Mouse (Mus musculus): ENCODE results near the gene Gm15517. TPM values are rescaled to one million over a fixed set of nuclear protein-coding genes. Genes with fewer than 3 reads are reported as not detected.
"Not testable (repeated sequence)": the region's sequence is repeated elsewhere in the genome, so short reads cannot be mapped to it uniquely, and the experiment has no call there.

The Gm15517 gene
- polyA plus RNA-seq (2012; rRNA removed) = not detected in 2 replicates

DNA sequence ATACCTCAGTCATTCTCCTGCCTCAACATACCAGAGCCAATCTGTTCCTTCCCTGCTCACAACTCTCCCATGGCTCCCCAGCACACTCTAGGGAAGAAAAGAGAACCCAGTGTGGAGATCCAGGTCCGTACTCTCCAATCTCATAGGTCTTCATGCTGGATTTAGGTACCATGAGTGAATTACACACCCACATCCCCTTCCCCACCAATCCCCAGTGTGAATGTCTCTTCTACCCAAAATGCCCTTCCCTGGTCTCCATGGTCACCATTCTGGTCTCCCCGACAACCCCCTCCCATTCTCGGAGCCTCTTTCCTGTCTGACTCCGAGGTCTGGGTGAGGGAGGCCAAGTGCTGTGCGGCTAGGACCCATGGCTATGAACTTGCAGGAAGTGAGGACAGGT, at the start of gene Gm15517:
TSS of gene Gm15517 (plus strand) at position 301 of the 400 bp plus-strand sequence.
- Histone ChIP-seq H3K27ac (ENCODE audit: insufficient read depth, low read depth, low read length) (no peak within 1 kb of the TSS), H3K4me1 (ENCODE audit: control insufficient read depth, insufficient read depth, insufficient read length, low read length) (no peaks in the 10 kb centered on the region), H3K27me3 (ENCODE audit: control insufficient read depth, insufficient read depth, low read length) (no peaks in the 10 kb centered on the region; the same call in 1 of the 2 replicates), H3K36me3 (ENCODE audit: control insufficient read depth, insufficient read depth, low read length) (no peaks in the 10 kb centered on the region), H3K4me3 (ENCODE audit: low read depth, low read length) (no peak within 1 kb of the TSS)
- TF ChIP-seq CTCF (IDR thresholded peaks at IDR 0.05; ENCODE audit: extremely low read depth, insufficient read length, insufficient replicate concordance, low read depth, low read length) = no peak
- TF ChIP-seq POLR2A (IDR thresholded peaks at IDR 0.05; ENCODE audit: low read depth, low read length) = no peak
- WGBS = 65% methylated on average over 5 of the region's 5 CpGs

DNA sequence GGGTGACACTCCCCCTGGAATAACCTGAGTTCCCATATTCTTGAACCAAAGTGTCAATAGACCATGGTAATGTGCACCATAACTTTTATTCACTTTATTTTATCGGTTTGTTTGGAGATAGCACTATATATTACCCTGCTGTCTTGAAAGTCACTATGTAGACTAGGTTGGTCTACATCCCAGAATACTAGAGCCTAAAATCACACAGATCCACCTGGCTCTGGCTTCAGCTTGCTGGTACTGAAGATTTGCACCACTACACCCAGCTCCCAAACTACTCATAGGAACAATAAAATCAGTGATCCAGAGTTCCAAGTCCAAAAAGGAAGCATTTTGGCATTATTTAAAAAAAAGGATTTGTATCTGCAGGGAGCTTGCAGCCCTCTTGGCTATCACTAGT, 45.6 kb upstream of the Gm15517 start, which contains the start of gene Klk1b5:
TSS of gene Klk1b5 (plus strand) at position 301 of the 400 bp plus-strand sequence.
- Histone ChIP-seq H3K4me1 (ENCODE audit: control insufficient read depth, insufficient read depth, insufficient read length, low read length) (peaks cover 11% of the 10 kb centered on the region; the same call in 1 of the 2 replicates), H3K4me3 (ENCODE audit: low read depth, low read length) (no peak within 1 kb of the TSS), H3K27ac (ENCODE audit: insufficient read depth, low read depth, low read length) (no peak within 1 kb of the TSS), H3K36me3 (ENCODE audit: control insufficient read depth, insufficient read depth, low read length) (no peaks in the 10 kb centered on the region), H3K27me3 (ENCODE audit: control insufficient read depth, insufficient read depth, low read length) (no peaks in the 10 kb centered on the region)
- no peak for TF ChIP-seq CTCF (IDR thresholded peaks at IDR 0.05; ENCODE audit: extremely low read depth, insufficient read length, insufficient replicate concordance, low read depth, low read length)
- TF ChIP-seq POLR2A (IDR thresholded peaks at IDR 0.05; ENCODE audit: low read depth, low read length) = no peak
- WGBS = 84% methylated on average over 1 of the region's 1 CpGs

DNA sequence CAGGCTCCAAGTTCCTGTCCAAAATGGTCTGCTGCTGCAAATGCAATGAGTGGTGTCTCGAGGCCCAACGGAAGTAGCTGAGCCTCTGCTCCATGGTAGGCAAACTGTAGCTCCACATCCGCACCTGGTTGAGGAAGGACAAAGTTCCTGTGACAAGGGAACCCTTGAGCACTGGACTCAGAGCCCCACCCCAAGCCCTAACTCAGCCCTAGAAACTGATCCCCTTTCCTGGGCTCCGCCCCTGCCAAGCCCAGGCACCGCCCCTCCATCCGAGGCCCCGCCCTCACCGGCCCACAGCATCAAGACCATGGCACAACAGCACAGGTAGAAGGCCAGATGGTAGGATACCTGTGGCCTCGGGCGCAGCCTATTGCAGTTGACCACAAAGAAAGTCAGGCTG, 39.6 kb upstream of the Gm15517 start:
- Histone ChIP-seq H3K4me1 (ENCODE audit: control insufficient read depth, insufficient read depth, insufficient read length, low read length) (peaks cover 15% of the 10 kb centered on the region; the same call in 1 of the 2 replicates), H3K27ac (ENCODE audit: insufficient read depth, low read depth, low read length) (peak overlapping the region; percentile 6; the same call in 1 of the 2 replicates)
- H3K27me3 ChIP-seq (ENCODE audit: control insufficient read depth, insufficient read depth, low read length); H3K4me3 ChIP-seq (ENCODE audit: low read depth, low read length); H3K36me3 ChIP-seq (ENCODE audit: control insufficient read depth, insufficient read depth, low read length): not testable (repeated sequence)
- 28% methylated on average over 9 of the region's 10 CpGs for WGBS

DNA sequence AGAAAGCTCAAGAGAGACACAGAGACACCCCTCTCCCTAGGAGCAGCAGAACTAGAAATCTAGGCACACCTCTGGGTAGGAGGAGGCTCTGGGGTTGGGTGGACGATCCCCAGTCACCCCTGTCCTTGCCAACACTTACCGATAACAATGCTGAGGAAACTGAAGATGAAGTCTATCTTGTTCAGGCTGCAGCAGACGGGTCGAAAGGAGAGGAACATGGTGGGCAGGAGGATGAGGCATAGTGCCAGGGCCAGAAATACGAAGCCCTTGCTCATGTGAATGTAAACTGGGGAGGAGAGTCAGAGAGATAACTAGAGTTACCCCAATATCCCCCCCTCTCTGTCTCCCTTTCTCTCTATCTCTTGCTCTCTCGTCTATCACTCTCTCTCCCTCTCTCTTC, 38.9 kb upstream of the Gm15517 start:
- H3K4me3 ChIP-seq (ENCODE audit: low read depth, low read length); H3K27ac ChIP-seq (ENCODE audit: insufficient read depth, low read depth, low read length); H3K27me3 ChIP-seq (ENCODE audit: control insufficient read depth, insufficient read depth, low read length); H3K36me3 ChIP-seq (ENCODE audit: control insufficient read depth, insufficient read depth, low read length): not testable (repeated sequence)
- H3K4me1 ChIP-seq (ENCODE audit: control insufficient read depth, insufficient read depth, insufficient read length, low read length) = peaks cover 13% of the 10 kb centered on the region; the same call in 1 of the 2 replicates
- 76% methylated on average over 6 of the region's 6 CpGs for WGBS

DNA sequence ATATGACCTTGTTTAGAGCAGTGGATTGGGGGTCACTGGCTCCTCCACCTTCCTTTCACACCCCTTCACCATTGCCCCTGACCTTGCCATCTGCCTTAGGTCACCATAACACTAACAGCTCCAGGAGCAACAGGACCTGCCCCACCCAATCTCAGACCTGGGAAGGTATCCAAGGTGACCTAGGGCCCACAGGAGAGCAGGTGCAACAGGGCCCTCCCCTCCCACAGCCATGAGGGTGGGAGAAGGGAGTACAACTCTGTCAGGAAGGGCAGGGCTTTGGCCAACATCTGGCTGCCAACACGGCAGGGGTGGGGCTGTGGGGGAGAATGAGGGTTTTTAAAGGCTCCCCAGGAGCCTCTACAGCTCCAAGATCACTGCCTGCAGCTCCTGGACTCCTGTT, 36.2 kb upstream of the Gm15517 start, which contains the start of gene Klk1:
TSS of gene Klk1 (plus strand) at position 285 of the 400 bp plus-strand sequence.
- Histone ChIP-seq H3K27me3 (ENCODE audit: control insufficient read depth, insufficient read depth, low read length) (no peaks in the 10 kb centered on the region), H3K4me3 (ENCODE audit: low read depth, low read length) (no peak within 1 kb of the TSS), H3K27ac (ENCODE audit: insufficient read depth, low read depth, low read length) (peak within 1 kb of the TSS; percentile 2; the same call in 1 of the 2 replicates), H3K4me1 (ENCODE audit: control insufficient read depth, insufficient read depth, insufficient read length, low read length) (peaks cover 13% of the 10 kb centered on the region; the same call in 1 of the 2 replicates), H3K36me3 (ENCODE audit: control insufficient read depth, insufficient read depth, low read length) (no peaks in the 10 kb centered on the region)
- 7% methylated on average over 1 of the region's 1 CpGs for WGBS
- TF ChIP-seq POLR2A (IDR thresholded peaks at IDR 0.05; ENCODE audit: low read depth, low read length) = no peak
- no peak for TF ChIP-seq CTCF (IDR thresholded peaks at IDR 0.05; ENCODE audit: extremely low read depth, insufficient read length, insufficient replicate concordance, low read depth, low read length)

DNA sequence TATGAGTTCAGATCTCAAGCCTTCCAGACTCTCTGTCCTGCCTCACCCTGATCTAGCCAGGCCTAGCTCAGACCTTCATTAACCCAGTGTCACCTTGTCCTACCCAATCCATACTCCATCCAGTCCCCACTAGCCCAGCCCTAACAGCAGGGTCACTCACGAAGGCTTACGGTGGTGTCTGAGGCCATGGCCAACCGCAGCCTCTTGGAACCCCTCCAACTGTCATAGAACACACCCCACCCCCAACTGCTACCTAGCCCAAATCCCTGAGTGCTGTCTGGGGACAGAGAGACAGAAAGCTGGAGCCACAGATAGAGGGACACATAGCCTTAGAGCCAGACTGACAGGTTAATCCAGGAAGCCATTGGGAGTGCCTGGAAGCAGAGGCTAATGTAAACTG, 25.3 kb upstream of the Gm15517 start, which contains the start of gene Gm36864:
TSS of gene Gm36864 (plus strand) at position 269 of the 400 bp plus-strand sequence.
- Histone ChIP-seq H3K27me3 (ENCODE audit: control insufficient read depth, insufficient read depth, low read length) (no peaks in the 10 kb centered on the region), H3K4me1 (ENCODE audit: control insufficient read depth, insufficient read depth, insufficient read length, low read length) (peaks cover 3% of the 10 kb centered on the region; the same call in 1 of the 2 replicates), H3K4me3 (ENCODE audit: low read depth, low read length) (no peak within 1 kb of the TSS), H3K36me3 (ENCODE audit: control insufficient read depth, insufficient read depth, low read length) (no peaks in the 10 kb centered on the region), H3K27ac (ENCODE audit: insufficient read depth, low read depth, low read length) (no peak within 1 kb of the TSS)
- 62% methylated on average over 3 of the region's 3 CpGs for WGBS
- no peak for TF ChIP-seq POLR2A (IDR thresholded peaks at IDR 0.05; ENCODE audit: low read depth, low read length)
- TF ChIP-seq CTCF (IDR thresholded peaks at IDR 0.05; ENCODE audit: extremely low read depth, insufficient read length, insufficient replicate concordance, low read depth, low read length) = no peak

DNA sequence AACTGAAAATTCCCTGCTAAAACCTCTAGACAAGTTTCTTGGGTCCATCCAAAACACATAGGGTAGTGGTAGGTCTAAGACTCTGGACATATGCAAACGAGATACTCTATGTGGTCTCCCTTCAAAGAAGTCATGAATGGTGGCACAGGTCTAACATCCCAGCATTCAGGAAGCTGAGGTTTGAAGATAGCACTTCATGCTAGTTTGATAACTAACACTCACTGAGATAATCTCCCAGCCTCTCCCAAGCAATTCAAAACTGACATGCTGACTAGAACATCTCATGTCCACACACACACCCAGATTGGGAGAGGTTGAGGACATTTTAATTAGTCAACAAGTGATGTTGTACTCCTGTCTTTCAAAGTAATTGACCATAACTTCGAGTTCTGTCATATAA, 21.3 kb upstream of the Gm15517 start:
- Histone ChIP-seq H3K4me1 (ENCODE audit: control insufficient read depth, insufficient read depth, insufficient read length, low read length) (peaks cover 6% of the 10 kb centered on the region; the same call in 1 of the 2 replicates), H3K36me3 (ENCODE audit: control insufficient read depth, insufficient read depth, low read length) (no peaks in the 10 kb centered on the region), H3K4me3 (ENCODE audit: low read depth, low read length) (no peak overlapping the region), H3K27me3 (ENCODE audit: control insufficient read depth, insufficient read depth, low read length) (no peaks in the 10 kb centered on the region), H3K27ac (ENCODE audit: insufficient read depth, low read depth, low read length) (no peak overlapping the region)
- WGBS = 60% methylated on average over 2 of the region's 2 CpGs
- TF ChIP-seq POLR2A (IDR thresholded peaks at IDR 0.05; ENCODE audit: low read depth, low read length) (no peak), CTCF (IDR thresholded peaks at IDR 0.05; ENCODE audit: extremely low read depth, insufficient read length, insufficient replicate concordance, low read depth, low read length) (no peak)

All from small intestine, adult 2 months (tissue).